Mouse (Mus musculus) liver, embryonic 14.5 days (tissue): ENCODE data around the gene Slc27a1.

Experiments used
- CTCF ChIP-seq: IDR thresholded peaks from 2 replicates; pipeline ENCODE4 v1.5.1; 2016; ENCODE audit warnings: antibody characterized with exemption, low read depth, control low read depth
- EP300 ChIP-seq: IDR thresholded peaks from 2 replicates; pipeline ENCODE4 v1.6.1; 2016; ENCODE audit warnings: antibody characterized with exemption, low read depth

DNA sequence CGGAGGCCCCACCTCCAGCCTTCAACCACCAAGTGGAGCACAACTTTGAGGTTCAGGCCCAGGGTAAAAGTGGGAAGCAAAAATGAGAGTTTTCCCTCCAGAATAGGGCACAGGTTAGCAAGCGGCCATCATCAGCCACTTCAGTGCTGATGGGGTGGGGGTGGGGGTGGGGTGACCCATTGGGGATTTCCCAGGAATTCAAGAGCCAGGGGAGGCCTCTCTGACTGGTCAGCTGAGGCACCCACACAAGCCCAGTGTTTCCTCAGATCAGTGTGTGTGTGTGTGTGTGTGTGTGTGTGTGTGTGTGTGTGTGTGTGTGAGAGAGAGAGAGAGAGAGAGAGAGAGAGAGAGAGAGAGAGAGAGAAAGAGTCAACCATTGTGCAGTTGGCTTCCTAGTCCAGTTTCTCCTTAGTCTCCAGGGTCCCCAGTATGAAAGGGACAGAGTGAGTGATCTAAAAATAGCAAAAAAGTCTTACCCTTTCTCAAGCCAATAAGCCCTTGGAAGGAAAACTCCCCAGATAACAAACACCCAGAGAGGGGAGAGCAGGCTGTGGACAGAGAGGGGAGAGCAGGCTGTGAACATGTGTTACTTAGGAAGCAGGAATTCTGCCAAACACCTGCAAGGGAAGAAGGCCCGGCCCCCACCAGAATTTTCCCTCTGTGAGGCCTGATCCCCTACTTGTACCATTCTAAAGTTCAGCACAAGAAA lies 41.4 kb upstream of the Slc27a1 start:
- no peak for TF ChIP-seq EP300
- no peak for TF ChIP-seq CTCF
